Mouse (Mus musculus) limb, embryonic 13.5 days (tissue): Measurements from ENCODE around the gene Ahcy. TPM values are rescaled to one million over a fixed set of nuclear protein-coding genes. Genes with fewer than 3 reads are reported as not detected.
A peak's percentile ranks its signal among the peaks of the same experiment; 100 is the strongest.
"Not testable (repeated sequence)": the region's sequence is repeated elsewhere in the genome, so short reads cannot be mapped to it uniquely, and the experiment has no call there.

Experiments
- ATAC-seq: fragments of 200-750 bp; cut with Nextera tagmentation; 2 replicates; pipeline ENCODE4 v1.8.0; 2017; ENCODE audit warnings: low read depth, moderate number of reproducible peaks, moderate TSS enrichment; ENCODE audit not compliant: low FRiP score
- H3K27ac ChIP-seq: fragments of 300-500 bp; sonication (generic); 2 replicates; pipeline ENCODE4 v1.5.1; 2015; ENCODE audit warnings: inconsistent platforms, mild to moderate bottlenecking, moderate library complexity
- H3K27me3 ChIP-seq: fragments of 300-500 bp; sonication (generic); 2 replicates; pipeline ENCODE4 v1.6.1; 2015; ENCODE audit warnings: mild to moderate bottlenecking, inconsistent platforms
- H3K36me3 ChIP-seq: fragments of 300-500 bp; sonication (generic); 2 replicates; pipeline ENCODE4 v1.6.1; 2015; ENCODE audit warnings: inconsistent platforms, mild to moderate bottlenecking, moderate library complexity
- H3K4me1 ChIP-seq: fragments of 300-500 bp; sonication (generic); 2 replicates; pipeline ENCODE4 v1.6.1; 2015; ENCODE audit warnings: inconsistent platforms
- H3K4me2 ChIP-seq: fragments of 300-500 bp; sonication (generic); replicated peaks from 2 replicates; pipeline ENCODE4 v1.6.1; 2015; ENCODE audit warnings: inconsistent platforms, mild to moderate bottlenecking, moderate library complexity
- H3K4me3 ChIP-seq: fragments of 300-500 bp; sonication (generic); 2 replicates; pipeline ENCODE4 v1.5.1; 2015; ENCODE audit warnings: moderate library complexity, mild to moderate bottlenecking, inconsistent platforms
- H3K9ac ChIP-seq: fragments of 300-500 bp; sonication (generic); 2 replicates; pipeline ENCODE4 v1.6.1; 2015; ENCODE audit warnings: mild to moderate bottlenecking, inconsistent platforms
- H3K9me3 ChIP-seq: fragments of 300-500 bp; sonication (generic); 2 replicates; pipeline ENCODE4 v1.6.1; 2016; ENCODE audit warnings: inconsistent platforms
- WGBS: fragments of 180-500 bp; shearing (Covaris S2); methylation state at CpG from one replicate; pipeline ENCODE4 v1.1.7; 2015; 5-methylcytosine and 5-hydroxymethylcytosine counted together
- polyA plus RNA-seq: library from polyadenylated mRNA; unstranded; fragments of >200 nt; fragmentation: Nextera tagmentation; extraction: Ambion mirVana; gene quantifications from 2 replicates; pipeline ENCODE4 v1.2.1, GENCODE M21; 2015

The Ahcy gene
- polyA plus RNA-seq, 1 experiment from 2014 or later = 73.1 TPM

- H3K27ac ChIP-seq = no peak overlapping the region
- no peak for ATAC-seq
- 88% methylated on average over 2 of the region's 2 CpGs for WGBS
These were observed 27.5 kb downstream of the Ahcy start for GRCm38 (mm10) chr2:155046803-155047202.

DNA sequence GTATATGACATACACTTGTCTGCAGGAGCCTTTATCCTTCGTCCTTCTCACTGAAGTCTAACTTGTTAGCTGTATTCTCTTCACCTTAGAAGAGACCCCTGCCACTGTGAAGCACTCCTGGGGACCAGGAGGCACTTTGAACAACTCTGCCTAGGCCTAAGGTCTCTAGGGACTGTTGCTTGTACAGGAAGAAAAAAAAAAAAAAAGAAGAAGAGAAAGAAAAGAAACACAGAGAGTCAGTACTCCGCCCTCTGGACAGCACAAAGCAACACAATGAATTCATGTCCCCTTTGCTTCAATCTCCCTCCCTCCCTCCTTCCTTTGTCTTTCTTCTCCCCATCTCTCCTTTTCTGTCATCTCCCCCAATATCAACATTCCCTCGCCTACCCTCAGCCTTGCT lies 29.2 kb downstream of the Ahcy start:
- H3K27me3 ChIP-seq = no peaks in the 10 kb centered on the region
- no peak overlapping the region for H3K27ac ChIP-seq
- 83% methylated on average over 3 of the region's 3 CpGs for WGBS
- H3K9me3 ChIP-seq = no peaks in the 10 kb centered on the region
- H3K4me3 ChIP-seq = no peak overlapping the region
- H3K36me3 ChIP-seq = no peaks in the 10 kb centered on the region
- H3K9ac ChIP-seq = no peak overlapping the region
- H3K4me1 ChIP-seq = peaks cover 13% of the 10 kb centered on the region
- no peak for ATAC-seq
- H3K4me2 ChIP-seq = no peak overlapping the region

More at GRCm38 (mm10) chr2:155046803-155047202, 27.5 kb downstream of the Ahcy start:
- H3K4me2 ChIP-seq = no peak overlapping the region
- H3K36me3 ChIP-seq = no peaks in the 10 kb centered on the region
- H3K9ac ChIP-seq = no peak overlapping the region
- peaks cover 24% of the 10 kb centered on the region for H3K4me1 ChIP-seq
- H3K4me3 ChIP-seq = no peak overlapping the region
- no peaks in the 10 kb centered on the region for H3K9me3 ChIP-seq
- no peaks in the 10 kb centered on the region for H3K27me3 ChIP-seq

GRCm38 (mm10) chr2:155044542-155044941 lies 29.8 kb downstream of the Ahcy start:
- no peaks in the 10 kb centered on the region for H3K9me3 ChIP-seq
- peaks cover 11% of the 10 kb centered on the region for H3K4me1 ChIP-seq
- WGBS = 65% methylated on average over 3 of the region's 3 CpGs
- H3K4me3 ChIP-seq = no peak overlapping the region
- H3K27ac ChIP-seq = no peak overlapping the region
- no peak for ATAC-seq
- no peaks in the 10 kb centered on the region for H3K27me3 ChIP-seq
- H3K4me2 ChIP-seq = no peak overlapping the region
- H3K9ac ChIP-seq = no peak overlapping the region
- H3K36me3 ChIP-seq = no peaks in the 10 kb centered on the region

- Histone ChIP-seq H3K27me3 (no peaks in the 10 kb centered on the region), H3K27ac (no peak overlapping the region), H3K4me1 (no peaks in the 10 kb centered on the region), H3K9me3 (no peaks in the 10 kb centered on the region), H3K4me2 (no peak overlapping the region), H3K36me3 (no peaks in the 10 kb centered on the region), H3K9ac (no peak overlapping the region), H3K4me3 (no peak overlapping the region)
- 61% methylated on average over 4 of the region's 4 CpGs for WGBS
- ATAC-seq = no peak
These were observed 34.3 kb downstream of the Ahcy start for GRCm38 (mm10) chr2:155039956-155040355.

- peak; percentile 48; the same call in 1 of the 2 replicates for ATAC-seq
- Histone ChIP-seq H3K27me3 (no peaks in the 10 kb centered on the region), H3K9me3 (no peaks in the 10 kb centered on the region), H3K4me3 (no peak overlapping the region), H3K9ac (no peak overlapping the region), H3K4me2 (0 out of 2 replicates have a peak overlapping the region, but pooled peaks have one; percentile 4), H3K36me3 (no peaks in the 10 kb centered on the region), H3K27ac (no peak overlapping the region), H3K4me1 (no peaks in the 10 kb centered on the region)
- WGBS = 39% methylated on average over 19 of the region's 19 CpGs
These were observed 41.2 kb downstream of the Ahcy start for GRCm38 (mm10) chr2:155032938-155033710.

GRCm38 (mm10) chr2:155030831-155031230 lies 43.5 kb downstream of the Ahcy start:
- H3K9me3 ChIP-seq = no peaks in the 10 kb centered on the region
- no peaks in the 10 kb centered on the region for H3K27me3 ChIP-seq
- ATAC-seq = no peak
- H3K9ac ChIP-seq = no peak overlapping the region
- H3K4me1 ChIP-seq = no peaks in the 10 kb centered on the region
- no peak overlapping the region for H3K27ac ChIP-seq
- H3K4me2 ChIP-seq = no peak overlapping the region
- 57% methylated on average over 7 of the region's 7 CpGs for WGBS
- no peaks in the 10 kb centered on the region for H3K36me3 ChIP-seq
- H3K4me3 ChIP-seq = no peak overlapping the region

GRCm38 (mm10) chr2:155020247-155020826 lies 54.0 kb downstream of the Ahcy start:
- H3K27me3 ChIP-seq, H3K27ac ChIP-seq, H3K4me3 ChIP-seq, ATAC-seq, H3K36me3 ChIP-seq, H3K4me1 ChIP-seq, H3K9ac ChIP-seq, H3K9me3 ChIP-seq: not testable (repeated sequence)
- 24% methylated on average over 20 of the region's 20 CpGs for WGBS
- H3K4me2 ChIP-seq = peak overlapping the region; percentile 91

GRCm38 (mm10) chr2:155019673-155020072 lies 54.6 kb downstream of the Ahcy start:
- no peaks in the 10 kb centered on the region for H3K9me3 ChIP-seq
- H3K27me3 ChIP-seq = no peaks in the 10 kb centered on the region
- H3K9ac ChIP-seq = peak overlapping the region; percentile 74
- ATAC-seq = peak; percentile 79; the same call in 1 of the 2 replicates
- peak overlapping the region; percentile 91 for H3K4me2 ChIP-seq
- H3K4me1 ChIP-seq = peaks cover 7% of the 10 kb centered on the region
- peak overlapping the region; percentile 47 for H3K4me3 ChIP-seq
- 1% methylated on average over 22 of the region's 22 CpGs for WGBS
- no peaks in the 10 kb centered on the region for H3K36me3 ChIP-seq
- H3K27ac ChIP-seq = peak overlapping the region; percentile 90

DNA sequence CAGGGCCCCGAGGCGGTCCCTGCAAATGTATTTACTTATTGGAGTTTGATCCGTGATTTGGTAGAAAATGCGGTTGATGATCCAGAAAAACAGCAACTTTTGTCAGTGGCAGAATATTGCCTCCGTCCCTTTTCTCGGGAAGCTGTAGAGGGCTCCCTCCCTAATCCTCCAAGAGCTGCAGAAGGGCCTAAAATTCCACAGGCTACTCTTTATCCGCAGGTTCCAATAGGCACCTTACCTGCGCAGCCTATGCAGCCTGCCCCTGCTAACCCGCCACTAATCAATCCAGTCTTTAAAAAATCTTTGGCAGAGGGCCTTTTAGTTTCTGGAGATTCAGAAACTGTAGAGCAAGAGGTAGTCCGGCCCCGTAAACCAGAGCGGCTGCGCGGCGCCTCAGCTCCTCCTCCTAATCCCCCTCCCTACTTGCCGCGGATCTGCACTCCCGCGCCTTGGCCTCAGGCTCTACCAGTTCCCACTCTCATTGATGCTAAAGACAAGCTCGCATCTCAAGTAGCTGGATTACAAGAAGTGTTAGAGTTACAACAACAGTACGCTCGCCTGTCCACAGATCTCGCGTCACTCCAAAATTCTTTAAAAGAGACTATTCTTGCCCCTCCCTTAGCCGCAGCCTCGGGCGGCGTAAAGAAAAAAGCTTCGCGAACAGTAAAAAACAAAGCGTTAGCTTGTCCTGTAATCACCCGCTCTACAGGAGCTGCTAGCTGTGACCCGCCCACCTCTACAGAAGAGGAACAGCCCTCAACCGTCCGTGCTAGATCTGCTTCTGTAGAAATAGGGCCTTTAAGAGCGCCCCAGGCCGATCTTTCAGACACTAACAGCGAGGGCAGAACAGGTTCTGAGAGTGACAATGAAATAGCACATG lies 55.3 kb downstream of the Ahcy start:
- Histone ChIP-seq H3K27ac (peak overlapping the region; percentile 90), H3K4me2 (peak overlapping the region; percentile 91), H3K36me3 (no peaks in the 10 kb centered on the region), H3K4me1 (peaks cover 7% of the 10 kb centered on the region), H3K9me3 (no peaks in the 10 kb centered on the region), H3K4me3 (peak overlapping the region; percentile 47), H3K9ac (peak overlapping the region; percentile 74), H3K27me3 (no peaks in the 10 kb centered on the region)
- WGBS = under 1% methylated on average over 38 of the region's 38 CpGs
- ATAC-seq = peak; percentile 95

- H3K9ac ChIP-seq = peak within 1 kb of the TSS; percentile 74
- not testable (repeated sequence) for H3K36me3 ChIP-seq, H3K4me1 ChIP-seq, ATAC-seq, H3K27me3 ChIP-seq, H3K9me3 ChIP-seq
- H3K27ac ChIP-seq = peak within 1 kb of the TSS; percentile 90
- peak within 1 kb of the TSS; percentile 91 for H3K4me2 ChIP-seq
- H3K4me3 ChIP-seq = peak within 1 kb of the TSS; percentile 47
- 3% methylated on average over 24 of the region's 26 CpGs for WGBS
These were observed 56.0 kb downstream of the Ahcy start, which contains the start of gene Gm14226 for GRCm38 (mm10) chr2:155018251-155018755. TSS of gene Gm14226 (plus strand) at chr2:155018266.

- not testable (repeated sequence) for H3K9me3 ChIP-seq, H3K27ac ChIP-seq
- WGBS = 37% methylated on average over 8 of the region's 9 CpGs
These were observed 57.5 kb downstream of the Ahcy start for GRCm38 (mm10) chr2:155016751-155017150.

GRCm38 (mm10) chr2:155012991-155013390 lies 61.3 kb downstream of the Ahcy start:
- Histone ChIP-seq H3K4me2 (no peak overlapping the region), H3K4me1 (no peaks in the 10 kb centered on the region), H3K36me3 (no peaks in the 10 kb centered on the region), H3K9me3 (no peaks in the 10 kb centered on the region), H3K4me3 (no peak overlapping the region), H3K9ac (no peak overlapping the region), H3K27me3 (0 out of 2 replicates have a peak, but pooled peaks cover 3% of the 10 kb centered on the region), H3K27ac (no peak overlapping the region)
- WGBS = 72% methylated on average over 6 of the region's 6 CpGs
- no peak for ATAC-seq

More at GRCm38 (mm10) chr2:155016751-155017150, 57.5 kb downstream of the Ahcy start:
- ATAC-seq, H3K36me3 ChIP-seq, H3K4me3 ChIP-seq, H3K27me3 ChIP-seq, H3K4me2 ChIP-seq, H3K9ac ChIP-seq, H3K4me1 ChIP-seq: not testable (repeated sequence)
